Mouse (Mus musculus) liver, embryonic 14.5 days (tissue): Measurements from ENCODE around the gene Flywch2.

Source experiments
- CTCF ChIP-seq: IDR thresholded peaks from 2 replicates; pipeline ENCODE4 v1.5.1; 2016; ENCODE audit warnings: antibody characterized with exemption, low read depth, control low read depth
- EP300 ChIP-seq: IDR thresholded peaks from 2 replicates; pipeline ENCODE4 v1.6.1; 2016; ENCODE audit warnings: antibody characterized with exemption, low read depth

DNA sequence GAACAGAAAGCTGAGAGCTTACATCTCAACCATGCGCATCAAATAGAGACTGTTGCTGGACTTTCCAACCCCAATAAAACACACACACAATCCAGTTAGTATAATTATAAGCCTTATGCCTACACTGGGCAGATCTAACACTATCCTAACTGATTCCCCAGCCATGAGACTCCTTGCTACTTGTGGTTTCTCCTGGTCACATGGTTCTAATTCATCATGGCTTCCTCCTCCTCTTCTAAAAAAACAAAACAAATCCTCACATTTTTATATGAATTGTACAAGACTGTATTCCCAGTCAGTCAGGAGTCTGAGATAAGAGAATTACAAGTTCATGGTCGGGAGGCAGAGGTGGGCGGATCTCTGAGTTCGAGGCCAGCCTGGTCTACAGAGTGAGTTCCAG lies 3.1 kb upstream of the Flywch2 start:
- no peak for TF ChIP-seq CTCF
- TF ChIP-seq EP300, result no peak
